Mouse (Mus musculus) spleen, postnatal 36 days (tissue): Measurements from ENCODE around the gene Krtap22-2.
"Not testable (repeated sequence)": the region's sequence is repeated elsewhere in the genome, so short reads cannot be mapped to it uniquely, and the experiment has no call there.

Source experiments
- DNase-seq, 2 experiments: peaks; one replicate each; pipeline ENCODE4 v3.0.0; 2022; ENCODE audit warnings: low spot score in 2 of 2, mixed read lengths in 1 of 2

The Krtap22-2 gene

DNA sequence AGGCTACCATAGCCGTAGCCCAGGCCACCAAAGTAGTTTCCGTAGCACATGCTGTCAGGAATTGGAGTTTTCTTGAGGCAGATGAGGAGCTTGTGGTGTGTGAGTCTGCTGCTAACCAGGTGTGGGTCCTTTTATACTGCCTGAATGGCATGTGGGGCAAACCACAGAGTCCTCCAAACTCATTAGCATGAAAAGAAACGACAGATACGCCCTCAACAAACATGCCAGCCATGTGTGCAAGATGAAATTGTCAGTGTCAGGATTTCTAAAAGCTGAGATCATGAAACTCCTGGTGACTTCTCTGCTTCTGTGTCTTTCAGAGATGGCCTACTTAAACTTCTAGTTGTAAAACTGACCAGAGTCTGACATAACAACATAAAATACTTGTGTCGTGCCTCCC, at the start of gene Krtap22-2:
TSS of gene Krtap22-2 (minus strand) at position 101 of the 400 bp plus-strand sequence.
- DNase-seq: no peak

- no peak for DNase-seq
Observed at GRCm38 (mm10) chr16:89047783-89048182, 37.2 kb upstream of the Krtap22-2 start, which contains the start of gene Krtap6-5. Krtap6-5 (minus strand) TSS chr16:89047883.

DNA sequence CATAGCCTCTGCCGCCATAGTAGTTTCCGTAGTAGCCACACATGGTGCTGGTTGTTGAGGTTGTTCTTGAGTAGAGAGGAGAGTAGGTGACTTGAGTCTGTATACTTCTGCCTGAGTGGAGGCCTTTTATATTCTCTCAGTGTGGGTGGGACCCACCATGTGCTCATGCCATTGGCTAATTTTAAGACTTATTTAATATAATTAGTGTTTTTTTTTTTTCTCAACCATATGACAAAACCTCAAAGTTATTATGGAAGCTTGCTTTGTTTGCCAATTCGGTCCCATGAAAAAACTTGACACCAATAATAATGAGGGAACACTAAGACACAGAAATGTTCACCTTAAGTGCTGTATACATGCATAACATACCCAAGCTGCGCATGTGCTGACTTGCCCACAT, 30.8 kb upstream of the Krtap22-2 start, which contains the start of gene Gm10228:
TSS of gene Gm10228 (minus strand) at position 101 of the 400 bp plus-strand sequence.
- DNase-seq: not testable (repeated sequence)

GRCm38 (mm10) chr16:89031399-89031798, 20.8 kb upstream of the Krtap22-2 start, which contains the start of gene Krtap6-1:
Krtap6-1 (plus strand) TSS chr16:89031699.
- not testable (repeated sequence) for DNase-seq

DNA sequence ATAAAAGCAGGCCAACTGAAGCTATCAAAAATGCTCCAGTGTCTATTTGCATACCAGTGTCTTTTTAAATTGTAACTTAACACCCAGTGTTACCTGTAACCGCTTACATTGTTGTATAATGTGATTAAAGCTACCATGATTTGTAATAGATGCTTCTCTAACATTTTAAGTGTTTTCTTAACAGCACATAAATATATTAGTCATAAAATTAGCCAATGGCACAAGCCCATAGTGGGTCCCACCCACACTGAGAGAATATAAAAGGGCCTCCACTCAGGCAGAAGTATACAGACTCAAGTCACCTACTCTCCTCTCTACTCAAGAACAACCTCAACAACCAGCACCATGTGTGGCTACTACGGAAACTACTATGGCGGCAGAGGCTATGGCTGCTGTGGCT, 4.4 kb upstream of the Krtap22-2 start, which contains the start of gene Gm10229:
TSS of gene Gm10229 (plus strand) at position 301 of the 400 bp plus-strand sequence.
- DNase-seq: not testable (repeated sequence)

DNA sequence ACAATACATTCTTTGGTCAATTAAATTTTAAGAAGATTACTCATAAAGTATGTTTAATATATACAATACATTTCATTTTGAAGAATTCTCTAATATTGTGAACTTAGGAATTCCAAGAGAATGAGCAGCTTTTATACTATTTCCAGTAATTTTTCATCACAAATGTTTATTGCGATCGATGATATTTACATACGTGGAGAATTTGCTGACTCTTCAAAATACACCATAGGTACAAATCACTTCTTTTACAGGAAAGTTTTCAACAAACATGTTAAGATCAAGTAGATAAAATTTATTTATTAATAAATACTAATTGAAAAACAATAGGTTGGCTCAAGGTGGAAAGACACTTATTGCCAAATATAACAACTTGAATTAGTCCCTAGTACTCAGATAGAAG, 3.4 kb upstream of the Krtap22-2 start:
- no peak for DNase-seq

- no peak for DNase-seq
Observed at GRCm38 (mm10) chr16:88962773-88963172, 47.8 kb downstream of the Krtap22-2 start, which contains the start of gene Krtap16-3. Krtap16-3 (minus strand) TSS chr16:88962873.
